Mouse (Mus musculus): ENCODE results near the gene Uso1. TPM values are rescaled to one million over a fixed set of nuclear protein-coding genes. Genes with fewer than 3 reads are reported as not detected.

Uso1 gene
- polyA plus RNA-seq, 1 experiment from 2014 or later = 35.6 TPM

DNA sequence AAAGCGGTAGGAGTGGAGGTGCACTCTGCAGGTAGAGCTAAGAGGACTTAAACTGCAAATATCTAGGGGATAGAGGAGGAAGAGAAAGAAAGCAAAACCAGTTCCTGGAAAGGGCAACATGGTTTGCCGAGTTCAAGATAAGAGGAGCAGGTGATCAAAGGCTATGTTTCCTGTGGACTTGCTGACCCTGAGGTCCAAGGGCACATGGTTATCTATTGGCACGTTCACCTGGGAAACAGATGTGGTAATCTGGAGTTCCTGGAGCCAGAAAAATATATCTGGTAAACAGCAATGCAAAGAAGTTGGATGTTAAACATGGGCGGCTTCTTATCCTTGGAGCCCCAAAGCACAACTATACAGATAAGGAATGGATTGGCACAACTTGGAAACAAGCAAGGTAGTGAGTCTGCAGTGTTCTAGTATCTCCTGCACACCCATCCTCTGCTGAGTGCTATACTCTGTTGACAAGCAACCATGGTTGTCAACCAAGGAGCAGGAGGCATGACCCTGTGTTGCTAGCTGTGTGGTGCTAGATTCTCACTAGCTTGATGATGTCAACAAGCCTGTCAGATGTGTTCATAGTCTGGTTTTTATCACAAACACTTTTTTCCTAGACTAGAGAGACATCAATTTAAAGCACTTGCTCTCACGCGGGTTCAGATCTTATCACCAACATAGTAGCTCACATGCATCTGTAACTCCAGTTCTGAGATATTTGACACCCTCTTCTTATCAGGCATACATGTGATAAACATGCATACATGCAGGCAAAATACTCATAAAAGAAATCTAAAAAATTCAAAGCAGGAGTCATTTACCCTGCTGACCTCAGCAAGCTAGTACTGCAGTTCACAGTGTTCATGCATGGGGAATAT is 66.7 kb downstream of the Uso1 start:
- H3K4me2 ChIP-seq = no peak overlapping the region
- H3K9ac ChIP-seq = no peak overlapping the region
- H3K36me3 ChIP-seq = peaks cover 54% of the 10 kb centered on the region
- no peak overlapping the region for H3K27ac ChIP-seq
- no peaks in the 10 kb centered on the region for H3K9me3 ChIP-seq (replicated peaks)
- ATAC-seq = peak; percentile 66
- H3K27me3 ChIP-seq (replicated peaks) = 0 out of 2 replicates have a peak, but pooled peaks cover 3% of the 10 kb centered on the region
- H3K4me1 ChIP-seq = peaks cover 21% of the 10 kb centered on the region
- 48% methylated on average over 6 of the region's 6 CpGs for WGBS (ENCODE audit: insufficient replicate concordance)
- no peak overlapping the region for H3K4me3 ChIP-seq

DNA sequence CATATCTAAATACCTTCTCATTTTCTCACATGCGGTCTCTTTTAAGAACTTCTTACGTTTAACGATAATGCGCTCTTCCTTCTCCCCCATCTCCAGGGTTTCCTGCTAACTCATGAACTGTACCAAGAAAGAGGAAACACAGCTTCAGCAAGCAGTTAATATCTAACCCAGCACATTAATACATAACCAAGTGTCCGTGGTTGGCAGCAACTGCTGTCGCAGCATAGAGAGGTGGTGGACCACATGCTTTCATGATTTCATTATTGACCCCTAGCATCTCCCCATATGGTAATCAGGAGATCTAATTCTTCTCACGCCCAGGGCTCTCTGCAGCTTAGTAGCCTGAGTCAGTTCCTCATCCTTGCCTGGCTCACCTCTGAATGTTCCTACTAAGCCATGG is 67.4 kb downstream of the Uso1 start:
- 0 out of 2 replicates have a peak, but pooled peaks cover 8% of the 10 kb centered on the region for H3K27me3 ChIP-seq (replicated peaks)
- H3K4me2 ChIP-seq = no peak overlapping the region
- peaks cover 47% of the 10 kb centered on the region for H3K36me3 ChIP-seq
- H3K9ac ChIP-seq = no peak overlapping the region
- no peak overlapping the region for H3K27ac ChIP-seq
- WGBS (ENCODE audit: insufficient replicate concordance) = 76% methylated on average over 7 of the region's 7 CpGs
- peaks cover 21% of the 10 kb centered on the region for H3K4me1 ChIP-seq
- no peak for ATAC-seq
- H3K4me3 ChIP-seq = no peak overlapping the region
- H3K9me3 ChIP-seq (replicated peaks) = no peaks in the 10 kb centered on the region

GRCm38 (mm10) chr5:92205706-92206105 is 68.0 kb downstream of the Uso1 start:
- no peak overlapping the region for H3K27ac ChIP-seq
- WGBS (ENCODE audit: insufficient replicate concordance) = 86% methylated on average over 5 of the region's 5 CpGs
- 0 out of 2 replicates have a peak, but pooled peaks cover 10% of the 10 kb centered on the region for H3K27me3 ChIP-seq (replicated peaks)
- ATAC-seq = no peak
- no peaks in the 10 kb centered on the region for H3K9me3 ChIP-seq (replicated peaks)
- peaks cover 42% of the 10 kb centered on the region for H3K36me3 ChIP-seq
- no peak overlapping the region for H3K4me3 ChIP-seq
- H3K9ac ChIP-seq = no peak overlapping the region
- H3K4me1 ChIP-seq = peaks cover 21% of the 10 kb centered on the region
- H3K4me2 ChIP-seq = no peak overlapping the region

DNA sequence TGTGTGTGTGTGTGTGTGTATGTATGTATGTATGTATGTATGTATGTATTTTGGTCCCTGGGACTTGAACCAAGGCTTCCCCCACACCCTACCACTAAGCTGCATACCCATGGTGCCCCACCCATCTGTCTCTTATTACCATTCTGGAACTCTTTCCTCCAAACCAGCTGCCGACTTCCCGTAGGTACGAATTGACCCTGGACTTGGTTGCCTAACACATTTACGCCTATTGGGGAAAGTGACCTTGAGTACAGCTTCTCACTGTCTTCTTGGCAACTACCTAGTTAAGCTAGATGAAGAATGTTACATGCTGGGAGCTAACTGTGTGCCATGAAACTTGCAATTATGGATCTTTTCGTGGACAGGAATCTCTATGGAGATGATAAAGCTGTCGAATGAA is 68.4 kb downstream of the Uso1 start:
- Histone ChIP-seq H3K4me1 (peaks cover 21% of the 10 kb centered on the region), H3K27ac (no peak overlapping the region), H3K27me3 (replicated peaks) (0 out of 2 replicates have a peak, but pooled peaks cover 10% of the 10 kb centered on the region), H3K9me3 (replicated peaks) (no peaks in the 10 kb centered on the region), H3K4me2 (no peak overlapping the region), H3K4me3 (no peak overlapping the region), H3K36me3 (peaks cover 38% of the 10 kb centered on the region), H3K9ac (no peak overlapping the region)
- no peak for ATAC-seq
- 81% methylated on average over 6 of the region's 6 CpGs for WGBS (ENCODE audit: insufficient replicate concordance)

DNA sequence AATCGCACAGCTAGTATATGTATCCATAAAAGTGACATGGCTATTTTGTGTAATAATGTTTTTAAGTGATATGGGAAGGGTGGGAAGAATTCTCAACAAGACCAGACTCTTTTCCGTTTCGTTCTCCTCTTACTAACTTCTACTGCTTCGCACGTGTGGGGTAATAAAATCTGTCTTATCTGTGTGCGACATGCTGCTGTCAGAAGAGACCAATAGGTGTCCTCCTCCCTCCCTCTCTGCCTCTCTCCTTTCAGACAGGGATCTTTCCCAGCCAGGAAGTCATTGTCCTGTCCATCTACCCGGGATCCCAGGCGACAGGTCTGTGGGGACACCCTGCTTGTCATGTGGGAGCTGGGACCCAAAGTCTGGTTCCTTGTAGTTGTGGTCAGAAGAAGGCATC is 72.5 kb downstream of the Uso1 start:
- no peak for ATAC-seq
- 43% methylated on average over 8 of the region's 8 CpGs for WGBS (ENCODE audit: insufficient replicate concordance)
- 0 out of 2 replicates have a peak, but pooled peaks cover 10% of the 10 kb centered on the region for H3K27me3 ChIP-seq (replicated peaks)

GRCm38 (mm10) chr5:92212231-92212630 is 74.5 kb downstream of the Uso1 start:
- Histone ChIP-seq H3K9me3 (replicated peaks) (no peaks in the 10 kb centered on the region), H3K36me3 (no peaks in the 10 kb centered on the region), H3K27me3 (replicated peaks) (0 out of 2 replicates have a peak, but pooled peaks cover 13% of the 10 kb centered on the region), H3K27ac (no peak overlapping the region), H3K4me1 (no peaks in the 10 kb centered on the region), H3K9ac (no peak overlapping the region), H3K4me2 (no peak overlapping the region), H3K4me3 (no peak overlapping the region)
- ATAC-seq = no peak
- 64% methylated on average over 4 of the region's 4 CpGs for WGBS (ENCODE audit: insufficient replicate concordance)

More for the DNA sequence above, 72.5 kb downstream of the Uso1 start:
- Histone ChIP-seq H3K27ac (no peak overlapping the region), H3K4me3 (no peak overlapping the region), H3K4me1 (peaks cover 4% of the 10 kb centered on the region; the same call in 1 of the 2 replicates), H3K9me3 (replicated peaks) (no peaks in the 10 kb centered on the region), H3K4me2 (no peak overlapping the region), H3K36me3 (peaks cover 2% of the 10 kb centered on the region; the same call in 1 of the 2 replicates), H3K9ac (no peak overlapping the region)

DNA sequence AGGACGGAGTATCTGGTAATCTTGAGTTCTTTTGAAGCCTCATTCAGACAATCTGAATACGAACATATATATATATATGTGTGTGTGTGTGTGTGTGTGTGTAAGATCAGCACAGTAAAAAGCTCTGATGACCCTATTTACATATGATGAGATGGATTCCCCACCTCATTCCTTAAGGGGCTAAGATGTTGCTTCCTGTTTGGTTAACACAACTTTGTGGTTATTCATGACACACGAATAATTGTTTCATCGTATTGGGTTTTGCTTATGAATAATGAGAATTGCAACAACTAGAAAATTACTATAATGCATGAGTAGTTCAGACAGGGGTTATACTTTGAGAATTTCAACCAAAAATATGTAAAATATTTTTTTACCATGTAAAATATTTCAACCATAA is 77.6 kb downstream of the Uso1 start, which contains the start of gene U90926:
TSS of gene U90926 (minus strand) at position 101 of the 400 bp plus-strand sequence.
- Histone ChIP-seq H3K4me3 (no peak within 1 kb of the TSS), H3K27ac (no peak within 1 kb of the TSS), H3K4me2 (no peak within 1 kb of the TSS), H3K9me3 (replicated peaks) (no peaks in the 10 kb centered on the region), H3K4me1 (no peaks in the 10 kb centered on the region), H3K36me3 (no peaks in the 10 kb centered on the region), H3K27me3 (replicated peaks) (peaks cover 21% of the 10 kb centered on the region), H3K9ac (no peak within 1 kb of the TSS)
- ATAC-seq = no peak
- 80% methylated on average over 4 of the region's 4 CpGs for WGBS (ENCODE audit: insufficient replicate concordance)

- Histone ChIP-seq H3K27ac (no peak overlapping the region), H3K4me3 (no peak overlapping the region)
- WGBS (ENCODE audit: insufficient replicate concordance) = 42% methylated on average over 17 of the region's 17 CpGs
Observed at GRCm38 (mm10) chr5:92218915-92219793, 81.4 kb downstream of the Uso1 start.

DNA sequence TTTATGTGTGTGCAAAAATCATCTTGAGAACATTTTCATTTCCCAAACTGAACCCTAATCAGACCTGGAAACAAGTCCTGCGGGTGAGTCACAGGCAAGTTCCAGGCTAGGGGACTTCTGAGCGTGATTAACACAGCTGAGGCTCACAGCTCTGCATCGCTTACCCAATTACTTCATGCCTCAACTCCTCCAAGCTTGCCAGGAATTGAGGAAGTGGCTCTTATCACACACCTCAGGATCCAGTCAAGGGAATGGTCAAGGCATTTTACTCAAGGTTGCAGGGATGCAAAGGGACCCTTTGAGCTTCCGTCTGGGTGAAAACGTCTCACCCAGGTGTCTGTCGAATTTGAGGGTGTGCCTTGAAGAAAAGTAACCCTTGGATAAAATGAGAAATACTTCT is 82.1 kb downstream of the Uso1 start:
- Histone ChIP-seq H3K27me3 (replicated peaks) (peaks cover 29% of the 10 kb centered on the region), H3K27ac (no peak overlapping the region), H3K4me3 (no peak overlapping the region), H3K36me3 (no peaks in the 10 kb centered on the region), H3K9me3 (replicated peaks) (no peaks in the 10 kb centered on the region), H3K9ac (no peak overlapping the region), H3K4me1 (no peaks in the 10 kb centered on the region), H3K4me2 (no peak overlapping the region)
- no peak for ATAC-seq
- WGBS (ENCODE audit: insufficient replicate concordance) = 30% methylated on average over 6 of the region's 6 CpGs

More at GRCm38 (mm10) chr5:92218915-92219793, 81.4 kb downstream of the Uso1 start:
- Histone ChIP-seq H3K27me3 (replicated peaks) (peaks cover 29% of the 10 kb centered on the region), H3K4me1 (no peaks in the 10 kb centered on the region), H3K4me2 (no peak overlapping the region), H3K9me3 (replicated peaks) (no peaks in the 10 kb centered on the region), H3K36me3 (no peaks in the 10 kb centered on the region), H3K9ac (no peak overlapping the region)
- ATAC-seq = no peak

GRCm38 (mm10) chr5:92220287-92220902 is 82.7 kb downstream of the Uso1 start:
- peaks cover 29% of the 10 kb centered on the region for H3K27me3 ChIP-seq (replicated peaks)
- 66% methylated on average over 8 of the region's 8 CpGs for WGBS (ENCODE audit: insufficient replicate concordance)
- H3K9ac ChIP-seq = no peak overlapping the region
- no peaks in the 10 kb centered on the region for H3K36me3 ChIP-seq
- no peaks in the 10 kb centered on the region for H3K4me1 ChIP-seq
- ATAC-seq = no peak
- no peak overlapping the region for H3K27ac ChIP-seq
- H3K4me2 ChIP-seq = no peak overlapping the region
- H3K9me3 ChIP-seq (replicated peaks) = no peaks in the 10 kb centered on the region
- H3K4me3 ChIP-seq = no peak overlapping the region

GRCm38 (mm10) chr5:92227782-92228181 is 90.0 kb downstream of the Uso1 start:
- Histone ChIP-seq H3K4me3 (no peak overlapping the region), H3K27me3 (replicated peaks) (peaks cover 33% of the 10 kb centered on the region), H3K4me1 (no peaks in the 10 kb centered on the region), H3K27ac (no peak overlapping the region), H3K9me3 (replicated peaks) (no peaks in the 10 kb centered on the region), H3K9ac (no peak overlapping the region), H3K36me3 (no peaks in the 10 kb centered on the region), H3K4me2 (no peak overlapping the region)
- no peak for ATAC-seq
- WGBS (ENCODE audit: insufficient replicate concordance) = 62% methylated on average over 7 of the region's 7 CpGs

Measured in liver, embryonic 12.5 days (tissue).